Mouse (Mus musculus) embryonic facial prominence, embryonic 11.5 days (tissue): ENCODE measurements at regions not wholly inside any gene's neighbourhood (a gene's known extent, or its start where the extent isn't known, plus 50 kb on each side); places are given as distances from the start of the nearest gene placed in this dataset.
A peak's percentile ranks its signal among the peaks of the same experiment; 100 is the strongest.

Source experiments
- ATAC-seq: fragments of 200-750 bp; cut with Nextera tagmentation; replicated peaks from 2 replicates; pipeline ENCODE4 v1.8.0; 2017; ENCODE audit warnings: low read depth; ENCODE audit not compliant: insufficient number of reproducible peaks, low FRiP score, low TSS enrichment
- DNase-seq: peaks from one replicate; pipeline ENCODE4 v3.0.0-alpha.2; 2015; ENCODE audit warnings: low spot score
- H3K27ac ChIP-seq: fragments of 300-500 bp; sonication (generic); replicated peaks from 2 replicates; pipeline ENCODE4 v1.5.1; 2014; ENCODE audit warnings: mild to moderate bottlenecking, low read depth, low read length, control low read depth
- H3K27me3 ChIP-seq: fragments of 300-500 bp; sonication (generic); 2 replicates; pipeline ENCODE4 v1.6.1; 2014; ENCODE audit warnings: mild to moderate bottlenecking, low read length, moderate library complexity, mixed read lengths; ENCODE audit not compliant: control insufficient read depth, insufficient read depth
- H3K36me3 ChIP-seq: fragments of 300-500 bp; sonication (generic); replicated peaks from 2 replicates; pipeline ENCODE4 v1.6.1; 2014; ENCODE audit warnings: low read depth, mild to moderate bottlenecking, low read length, moderate library complexity, mixed read lengths; ENCODE audit not compliant: control insufficient read depth, insufficient read depth
- H3K4me1 ChIP-seq: fragments of 300-500 bp; sonication (generic); 2 replicates; pipeline ENCODE4 v1.6.1; 2014; ENCODE audit warnings: low read length, mixed read lengths; ENCODE audit not compliant: control insufficient read depth, insufficient read depth
- H3K4me2 ChIP-seq: fragments of 300-500 bp; sonication (generic); 2 replicates; pipeline ENCODE4 v1.6.1; 2014; ENCODE audit warnings: low read depth, mild to moderate bottlenecking, control low read depth, low read length, moderate library complexity
- H3K4me3 ChIP-seq: fragments of 300-500 bp; sonication (generic); 2 replicates; pipeline ENCODE4 v1.5.1; 2014; ENCODE audit warnings: low read depth, low read length, control low read depth
- H3K9ac ChIP-seq: fragments of 300-500 bp; sonication (generic); replicated peaks from 2 replicates; pipeline ENCODE4 v1.6.1; 2014; ENCODE audit warnings: mild to moderate bottlenecking, control low read depth, low read length
- H3K9me3 ChIP-seq: fragments of 300-500 bp; sonication (generic); replicated peaks from 2 replicates; pipeline ENCODE4 v1.6.1; 2016; ENCODE audit warnings: mild to moderate bottlenecking, low read length, inconsistent platforms, mixed read lengths; ENCODE audit not compliant: control insufficient read depth
- WGBS: fragments of 180-500 bp; shearing (Covaris S2); extraction: QIAGEN DNeasy Blood & Tissue Kit; methylation state at CpG from one replicate; pipeline ENCODE4 v1.1.7; 2014; 5-methylcytosine and 5-hydroxymethylcytosine counted together

DNA sequence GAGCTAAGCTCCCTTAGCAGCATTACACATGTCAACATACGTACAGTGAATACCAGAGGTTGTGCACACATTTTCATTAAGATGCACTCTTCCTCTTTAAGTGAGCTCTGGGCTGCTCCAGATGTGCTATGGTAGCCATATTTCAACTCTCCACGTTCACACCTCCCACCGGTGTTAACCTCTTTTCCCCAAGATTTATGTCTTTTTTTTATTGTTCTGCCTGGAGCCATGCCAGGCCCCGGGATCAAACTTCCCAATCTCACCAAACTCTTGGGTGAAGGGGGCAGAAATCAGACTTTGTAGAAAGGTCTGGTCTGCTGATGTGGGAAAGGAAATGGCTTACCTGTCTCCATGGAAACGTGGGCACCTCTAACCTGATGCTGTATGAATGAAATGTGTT is 754.0 kb upstream of the Sox9 start:
- H3K4me1 ChIP-seq, result no peaks in the 10 kb centered on the region
- H3K27me3 ChIP-seq, result no peaks in the 10 kb centered on the region
- WGBS, result 81% methylated on average over 5 of the region's 5 CpGs
- H3K9me3 ChIP-seq, result no peaks in the 10 kb centered on the region
- no peak overlapping the region for H3K27ac ChIP-seq
- H3K36me3 ChIP-seq, result no peaks in the 10 kb centered on the region
- ATAC-seq (no peak), DNase-seq (no peak)
- H3K4me3 ChIP-seq, result no peak overlapping the region
- H3K4me2 ChIP-seq, result no peak overlapping the region
- H3K9ac ChIP-seq, result no peak overlapping the region

DNA sequence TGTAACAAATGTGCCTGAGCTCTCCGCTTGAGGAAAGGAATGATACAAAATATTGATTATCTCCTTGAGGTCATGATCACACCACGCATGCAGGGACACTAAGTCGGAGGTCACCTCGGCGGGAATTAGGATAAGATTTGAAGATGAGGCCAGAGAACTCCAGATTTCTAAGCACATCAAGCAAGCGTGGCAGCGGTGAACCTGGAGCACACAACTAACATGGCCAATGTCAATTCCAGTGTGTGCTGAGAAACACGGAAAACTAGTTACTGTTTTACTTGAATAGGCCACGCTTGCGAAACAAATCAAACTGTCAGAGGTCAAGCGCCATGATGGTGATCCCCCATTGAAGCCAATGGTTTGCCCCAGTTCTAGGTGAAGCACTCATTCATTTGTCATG is 743.3 kb upstream of the Sox9 start:
- H3K9me3 ChIP-seq, result no peaks in the 10 kb centered on the region
- ATAC-seq, result no peak
- 95% methylated on average over 11 of the region's 11 CpGs for WGBS

DNA sequence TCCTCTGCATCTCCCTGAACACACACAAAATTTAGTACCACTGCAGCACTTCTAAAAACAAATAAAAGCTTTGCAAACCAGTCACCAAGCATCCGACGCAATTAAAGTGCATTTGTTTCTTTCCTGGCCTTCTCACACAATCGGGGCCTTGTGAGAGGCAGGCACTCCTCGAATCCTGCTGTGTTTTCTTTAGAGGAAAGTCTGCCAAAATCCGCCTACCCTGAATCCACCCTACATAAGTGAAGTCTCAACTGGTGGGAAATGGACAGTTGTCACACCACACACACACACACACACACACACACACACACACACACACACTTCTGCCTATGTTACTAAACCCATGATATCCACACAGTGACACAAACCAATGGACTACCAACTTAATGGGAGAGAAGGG is 737.6 kb upstream of the Sox9 start:
- DNase-seq, result no peak
- Histone ChIP-seq H3K4me1 (no peaks in the 10 kb centered on the region), H3K27me3 (no peaks in the 10 kb centered on the region), H3K36me3 (no peaks in the 10 kb centered on the region), H3K9ac (no peak overlapping the region), H3K9me3 (no peaks in the 10 kb centered on the region), H3K27ac (no peak overlapping the region), H3K4me2 (no peak overlapping the region), H3K4me3 (no peak overlapping the region)
- WGBS, result 31% methylated on average over 5 of the region's 5 CpGs
- no peak for ATAC-seq

More for the DNA sequence above, 743.3 kb upstream of the Sox9 start:
- no peaks in the 10 kb centered on the region for H3K36me3 ChIP-seq
- H3K27ac ChIP-seq, result no peak overlapping the region
- DNase-seq, result no peak
- no peaks in the 10 kb centered on the region for H3K27me3 ChIP-seq
- H3K4me2 ChIP-seq, result no peak overlapping the region
- H3K4me1 ChIP-seq, result no peaks in the 10 kb centered on the region
- H3K9ac ChIP-seq, result no peak overlapping the region
- H3K4me3 ChIP-seq, result no peak overlapping the region

DNA sequence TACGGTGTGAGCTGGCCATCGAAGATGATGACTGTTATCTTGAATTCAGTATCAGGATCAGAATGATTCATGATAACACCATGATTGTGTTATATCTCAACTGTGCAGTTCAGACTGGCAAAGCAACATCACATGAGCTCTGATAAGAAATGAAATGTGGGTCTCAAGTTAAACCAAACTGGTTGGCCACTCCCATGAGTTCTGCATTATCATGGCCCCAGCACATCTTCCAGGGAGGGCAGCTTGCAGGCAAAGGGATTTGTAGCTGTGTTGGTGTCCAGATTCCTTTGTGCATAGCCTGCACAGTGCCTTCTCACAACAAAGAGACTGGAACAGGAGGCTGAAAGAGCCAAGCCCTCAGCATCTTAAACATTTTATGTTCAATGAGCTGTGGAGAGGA is 736.7 kb upstream of the Sox9 start:
- no peaks in the 10 kb centered on the region for H3K4me1 ChIP-seq
- no peak overlapping the region for H3K27ac ChIP-seq
- WGBS, result 87% methylated on average over 2 of the region's 2 CpGs

DNA sequence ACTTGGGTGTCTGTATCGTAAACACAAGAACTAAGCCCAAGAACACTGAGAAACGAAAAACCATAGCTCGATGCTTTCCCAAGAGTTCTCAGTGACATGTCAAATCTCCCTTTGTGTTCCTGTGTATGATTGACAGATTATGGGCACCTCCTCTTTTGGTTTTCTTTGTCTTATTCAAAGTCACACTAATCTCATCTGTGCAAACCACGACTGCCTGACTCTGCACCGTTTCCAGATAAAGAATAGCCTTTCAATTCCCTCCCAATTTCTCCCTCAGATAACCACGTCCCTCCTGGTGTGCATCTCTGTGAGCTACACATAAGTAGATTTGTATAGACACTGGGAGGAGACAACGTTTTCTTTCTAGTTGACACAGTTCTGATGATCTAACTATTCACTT is 731.7 kb upstream of the Sox9 start:
- 56% methylated on average over 7 of the region's 7 CpGs for WGBS

More for the DNA sequence above, 736.7 kb upstream of the Sox9 start:
- Histone ChIP-seq H3K4me3 (no peak overlapping the region), H3K9me3 (no peaks in the 10 kb centered on the region), H3K4me2 (no peak overlapping the region), H3K36me3 (no peaks in the 10 kb centered on the region), H3K27me3 (no peaks in the 10 kb centered on the region), H3K9ac (no peak overlapping the region)
- no peak for DNase-seq
- ATAC-seq, result no peak

DNA sequence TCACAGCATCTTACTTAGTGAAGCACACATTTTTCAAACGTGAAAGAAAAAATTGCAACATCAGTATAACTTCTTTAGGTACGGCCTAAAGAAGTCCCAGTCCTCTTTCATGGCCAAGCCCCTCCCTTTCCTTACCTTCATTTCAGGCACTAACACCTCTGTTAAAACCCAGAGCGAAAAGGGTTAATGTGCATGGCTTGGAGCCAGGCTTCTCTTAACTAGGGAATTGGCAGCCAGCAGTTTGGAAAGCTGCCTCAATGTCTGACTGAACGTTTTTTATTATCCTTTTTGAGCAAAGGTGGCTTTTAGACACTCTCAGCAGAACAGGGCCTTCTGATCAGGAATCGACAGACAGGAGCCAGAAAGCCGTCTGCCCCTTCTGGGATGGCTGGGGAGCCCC is 726.4 kb upstream of the Sox9 start:
- ATAC-seq, result no peak
- H3K36me3 ChIP-seq, result no peaks in the 10 kb centered on the region
- no peak for DNase-seq
- no peak overlapping the region for H3K27ac ChIP-seq
- no peaks in the 10 kb centered on the region for H3K27me3 ChIP-seq
- WGBS, result 64% methylated on average over 6 of the region's 6 CpGs
- no peak overlapping the region for H3K4me3 ChIP-seq
- H3K4me1 ChIP-seq, result no peaks in the 10 kb centered on the region
- H3K9me3 ChIP-seq, result no peaks in the 10 kb centered on the region
- no peak overlapping the region for H3K9ac ChIP-seq
- H3K4me2 ChIP-seq, result no peak overlapping the region

More for the DNA sequence above, 731.7 kb upstream of the Sox9 start:
- H3K4me1 ChIP-seq, result no peaks in the 10 kb centered on the region
- no peak overlapping the region for H3K4me3 ChIP-seq
- H3K36me3 ChIP-seq, result no peaks in the 10 kb centered on the region
- no peak overlapping the region for H3K9ac ChIP-seq
- no peaks in the 10 kb centered on the region for H3K9me3 ChIP-seq
- no peak overlapping the region for H3K27ac ChIP-seq
- H3K27me3 ChIP-seq, result no peaks in the 10 kb centered on the region
- H3K4me2 ChIP-seq, result no peak overlapping the region
- ATAC-seq (no peak), DNase-seq (no peak)

DNA sequence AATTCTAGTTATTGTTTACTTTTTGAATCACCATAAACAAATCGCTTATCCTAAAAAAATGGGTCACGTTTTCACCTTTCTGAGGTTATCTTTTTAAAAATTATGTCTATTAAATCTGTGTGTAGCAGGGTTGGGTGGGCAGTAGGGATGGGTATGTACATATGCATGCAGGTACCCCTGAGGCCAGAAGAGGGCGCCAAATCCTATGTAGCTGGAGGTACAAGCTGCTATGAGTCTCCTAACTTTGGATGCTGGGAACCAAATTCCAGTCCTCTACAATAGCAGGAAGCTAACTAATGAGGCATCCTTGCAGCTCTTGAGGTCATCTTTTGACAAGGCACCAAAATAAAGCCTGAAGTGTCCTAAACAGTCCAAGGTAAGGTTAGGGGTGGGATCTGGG is 714.8 kb upstream of the Sox9 start:
- H3K4me1 ChIP-seq, result no peaks in the 10 kb centered on the region
- no peak overlapping the region for H3K4me2 ChIP-seq
- no peaks in the 10 kb centered on the region for H3K27me3 ChIP-seq
- no peaks in the 10 kb centered on the region for H3K36me3 ChIP-seq
- WGBS, result 73% methylated on average over 3 of the region's 3 CpGs
- H3K9ac ChIP-seq, result no peak overlapping the region
- H3K27ac ChIP-seq, result no peak overlapping the region
- H3K9me3 ChIP-seq, result no peaks in the 10 kb centered on the region
- DNase-seq (peak; percentile 14), ATAC-seq (no peak)
- H3K4me3 ChIP-seq, result no peak overlapping the region

DNA sequence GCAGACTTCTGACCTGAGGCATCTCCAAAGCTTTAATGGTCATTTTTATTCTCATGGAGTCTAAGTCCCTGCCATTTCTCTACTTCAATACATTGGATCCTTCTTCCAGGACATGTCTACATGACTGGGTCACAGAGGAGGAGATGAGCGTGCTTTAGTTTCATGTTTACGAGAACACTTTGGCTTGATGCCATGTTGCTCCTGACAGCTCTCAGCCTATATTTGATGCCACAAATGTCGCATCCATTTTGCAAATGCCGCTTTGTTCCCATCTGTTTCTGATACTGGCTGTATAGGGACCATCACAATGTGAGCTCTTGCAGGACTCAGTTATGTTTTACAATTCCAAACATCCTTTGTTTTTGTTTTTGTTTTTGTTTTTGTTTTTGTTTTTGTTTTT is 713.2 kb upstream of the Sox9 start:
- Histone ChIP-seq H3K4me1 (no peaks in the 10 kb centered on the region), H3K9ac (no peak overlapping the region), H3K36me3 (no peaks in the 10 kb centered on the region), H3K27me3 (no peaks in the 10 kb centered on the region), H3K4me2 (no peak overlapping the region), H3K4me3 (no peak overlapping the region), H3K27ac (no peak overlapping the region), H3K9me3 (no peaks in the 10 kb centered on the region)
- WGBS, result 88% methylated on average over 4 of the region's 4 CpGs
- no peak for DNase-seq
- no peak for ATAC-seq
